Mouse (Mus musculus): ENCODE results near the gene 2310034G01Rik.

GRCm38 (mm10) chr19:46318586-46319378 is 31.3 kb downstream of the 2310034G01Rik start:
- TF ChIP-seq CTCF (IDR thresholded peaks at IDR 0.05; ENCODE audit: low read depth), result no peak
- TF ChIP-seq EP300 (IDR thresholded peaks at IDR 0.05; ENCODE audit: low read depth), result no peak
